Mouse (Mus musculus) E14TG2a.4 (cell line): ENCODE data around the gene Myo1g.

ENCODE experiments used
- CTCF ChIP-seq: conservative IDR thresholded peaks from 2 replicates; pipeline ENCODE4 v1.5.1; 2014; ENCODE audit warnings: low read length
- NANOG ChIP-seq: IDR thresholded peaks from 2 replicates; pipeline ENCODE4 v1.6.1; 2014; ENCODE audit warnings: borderline replicate concordance, low read length, mixed read lengths
- POU5F1 ChIP-seq: IDR thresholded peaks from 2 replicates; pipeline ENCODE4 v1.6.1; 2014; ENCODE audit warnings: low read length, borderline replicate concordance

GRCm38 (mm10) chr11:6529961-6530360, 9.2 kb upstream of the Myo1g start:
- no peak for TF ChIP-seq CTCF
- no peak for TF ChIP-seq NANOG
- TF ChIP-seq POU5F1, result no peak
